Mouse (Mus musculus) brain, adult 2 months (tissue): ENCODE results near the gene Usp27x.

ENCODE experiments used
- DNase-seq: peaks from one replicate; pipeline ENCODE4 v3.0.0; 2011; ENCODE audit warnings: low read depth, low spot score

Gene Usp27x

DNA sequence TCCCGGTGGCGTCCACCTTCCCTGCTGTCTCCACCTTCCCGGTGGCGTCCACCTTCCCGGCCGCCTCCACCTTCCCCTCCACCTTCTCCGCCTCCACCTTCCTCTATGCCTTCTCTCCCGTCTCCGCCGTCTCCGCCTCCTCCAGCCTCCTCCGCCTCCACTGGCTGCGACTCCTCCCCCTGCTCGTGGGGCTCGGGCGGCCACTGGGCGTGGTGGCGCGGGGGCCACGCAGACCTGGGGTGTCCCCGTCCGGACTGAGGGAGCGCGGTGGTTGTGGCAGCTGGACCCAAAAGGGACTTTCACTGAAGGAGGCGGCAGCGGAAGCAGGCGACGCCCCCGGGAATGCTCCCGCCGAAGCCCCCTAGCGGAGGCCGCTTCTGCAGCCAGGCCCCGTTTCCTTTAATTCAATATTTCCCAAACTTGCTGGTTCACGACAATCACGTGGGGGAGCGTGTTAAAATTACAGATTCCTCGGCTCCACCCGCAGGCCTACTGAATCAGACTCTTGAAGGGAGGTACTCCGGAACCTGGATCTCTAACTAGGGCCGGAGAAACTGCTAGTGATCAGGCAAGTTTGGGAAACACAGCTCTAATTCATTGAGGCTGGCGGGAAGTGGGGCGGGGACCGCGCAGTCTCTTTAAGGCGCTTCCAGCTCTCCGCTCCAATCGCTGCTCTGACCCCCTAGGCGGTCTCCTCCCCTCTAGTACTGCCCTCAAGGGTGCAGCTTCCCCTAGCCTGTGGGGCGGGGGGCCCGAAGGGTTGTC is at the start of gene Usp27x:
TSS of gene Usp27x (minus strand) at position 115 of the 765 bp plus-strand sequence.
- DNase-seq = peak; percentile 86

DNA sequence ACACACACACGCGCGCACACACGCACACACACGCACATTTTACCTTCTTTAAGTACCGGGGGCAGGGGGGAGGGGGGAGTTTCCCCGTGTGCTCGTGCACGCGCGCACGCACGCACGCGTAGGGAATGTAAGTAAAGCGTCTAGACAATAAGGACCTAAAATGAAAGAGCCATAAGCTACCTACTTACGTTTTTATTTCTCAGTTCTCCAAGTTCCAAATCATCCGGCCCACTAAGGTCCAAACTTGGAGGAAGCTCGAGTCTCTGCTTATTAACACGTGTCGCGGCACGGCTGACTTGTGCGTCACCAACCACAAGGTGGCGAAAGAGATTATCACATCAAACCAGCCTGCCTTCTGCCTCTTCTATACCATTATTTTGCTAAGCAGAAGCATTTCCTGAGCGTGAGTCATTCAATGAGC is 47.1 kb upstream of the Usp27x start:
- DNase-seq = peak; percentile 86

DNA sequence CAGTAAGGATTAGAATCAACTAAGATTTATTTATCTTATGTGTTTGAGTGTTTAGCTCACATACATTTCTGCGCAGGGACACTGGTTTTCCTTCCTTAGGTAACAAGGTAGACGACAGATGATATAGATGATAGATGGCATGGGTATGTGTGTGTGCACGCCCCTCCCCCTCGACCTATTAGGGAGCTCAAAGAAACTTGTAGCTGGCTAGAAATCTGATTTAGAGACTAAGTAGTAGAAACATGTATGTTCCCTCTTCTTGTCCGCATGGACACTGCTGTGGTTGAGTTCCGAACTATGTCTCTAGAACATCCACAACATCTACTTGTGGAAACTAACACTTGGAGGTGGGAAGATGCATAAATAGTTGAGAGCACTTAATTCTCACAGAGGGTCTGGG is 46.5 kb upstream of the Usp27x start:
- DNase-seq = no peak

DNA sequence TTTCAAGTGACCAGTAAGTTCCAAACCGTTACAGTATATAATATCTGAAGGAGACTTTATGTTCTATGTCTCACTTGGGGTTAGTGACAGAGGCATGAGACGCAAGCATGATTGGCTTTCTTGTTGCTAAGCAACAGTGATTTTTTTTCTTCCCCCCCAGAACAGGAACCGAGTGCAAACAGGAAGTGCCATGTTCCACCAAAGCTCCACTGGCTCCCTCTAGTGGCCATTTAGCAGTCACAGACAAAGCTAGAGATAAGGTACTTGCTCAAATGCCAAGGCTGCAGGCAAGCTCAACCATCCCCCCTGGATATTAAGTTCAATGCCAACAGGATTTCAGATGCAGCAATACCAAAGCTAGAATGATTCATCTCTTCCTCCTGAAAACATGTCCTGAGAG is 45.4 kb upstream of the Usp27x start:
- DNase-seq = peak; percentile 96

DNA sequence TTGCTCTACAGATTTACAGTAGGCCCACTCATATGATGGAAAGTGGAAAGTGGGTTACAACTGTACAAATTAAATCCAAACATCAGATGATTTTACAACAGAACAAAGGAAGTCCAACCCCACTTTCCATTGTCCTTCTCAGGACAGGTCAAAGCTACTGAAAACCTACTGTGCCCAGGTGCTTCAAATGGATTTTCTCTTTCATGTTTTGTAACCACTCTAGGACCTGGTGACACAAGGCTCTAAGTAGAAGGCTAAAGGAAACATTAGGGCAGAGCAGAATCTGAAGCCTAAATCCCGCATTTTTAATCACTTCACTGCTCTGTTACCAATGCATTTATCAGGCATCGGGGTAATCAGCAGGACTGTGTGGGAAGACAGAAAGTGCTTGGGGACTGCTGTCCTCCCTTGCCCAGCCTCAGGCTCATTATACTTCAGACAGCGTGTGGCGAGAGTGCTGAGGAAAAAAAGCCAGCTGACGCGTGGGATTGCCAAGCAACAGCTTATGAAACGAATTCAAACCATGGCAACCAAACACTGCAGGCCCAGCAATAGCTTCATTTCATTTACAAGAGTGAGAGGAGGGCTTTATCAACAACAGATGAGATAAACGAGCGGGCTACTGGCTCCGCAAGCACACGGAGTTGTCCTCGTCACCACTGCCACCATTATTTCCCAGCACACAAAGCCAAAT is 40.7 kb upstream of the Usp27x start:
- DNase-seq = peak; percentile 91

DNA sequence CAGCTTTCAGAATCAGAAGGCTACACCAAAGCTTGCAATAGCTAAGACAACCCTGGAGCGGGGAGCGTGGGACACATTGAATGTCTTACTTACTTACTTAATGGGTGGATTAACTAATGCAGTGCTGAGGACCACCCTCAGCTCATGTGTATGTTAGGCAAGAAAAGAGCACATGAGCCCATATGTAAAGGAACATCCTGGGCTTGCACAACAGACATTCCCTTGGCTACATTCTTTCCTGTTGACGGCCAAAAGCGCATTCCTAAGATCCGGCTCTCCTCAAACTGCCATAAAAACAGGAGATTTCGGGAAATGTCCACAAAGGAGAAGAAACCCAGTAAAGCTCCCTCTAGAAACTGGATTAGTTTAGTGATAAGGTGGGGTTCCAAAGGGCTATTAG is 39.7 kb upstream of the Usp27x start:
- DNase-seq = no peak

DNA sequence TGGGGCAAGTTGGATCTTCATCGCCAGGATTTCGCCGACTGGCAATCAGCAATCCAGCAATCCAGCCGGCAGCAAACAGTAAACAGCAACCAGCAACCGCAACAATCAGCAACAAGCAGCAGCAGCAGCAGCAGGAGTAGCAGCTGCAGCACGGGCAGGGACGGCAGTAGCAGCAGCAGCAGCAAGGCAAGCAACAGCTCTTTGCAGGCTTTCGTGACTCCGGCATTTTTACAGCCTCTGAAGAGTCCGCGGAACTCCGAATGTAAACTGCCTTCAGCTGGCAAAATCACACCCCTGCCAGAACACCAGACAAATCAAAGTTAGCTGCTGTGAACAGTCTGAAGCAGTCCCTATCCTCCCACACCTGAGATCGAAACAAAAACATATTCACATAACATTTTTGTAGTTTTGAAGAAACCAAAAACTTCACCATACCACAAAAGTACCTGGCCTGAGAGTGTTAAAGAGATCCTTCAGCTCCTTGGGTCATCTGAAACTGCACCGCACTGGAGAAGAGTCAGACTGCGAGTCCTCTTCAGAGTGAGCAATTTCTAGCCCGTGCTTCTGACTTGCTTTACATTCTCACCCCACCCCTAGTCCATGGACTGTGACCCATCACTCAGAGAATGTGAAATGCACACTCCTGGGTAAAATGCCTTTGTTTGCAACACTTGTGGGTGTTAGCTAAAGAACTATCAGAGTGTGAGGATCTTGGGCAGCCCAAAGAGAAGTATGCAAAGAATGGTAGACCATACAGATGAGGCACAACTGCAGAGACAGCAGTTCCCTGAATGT is 36.8 kb upstream of the Usp27x start:
- no peak for DNase-seq

DNA sequence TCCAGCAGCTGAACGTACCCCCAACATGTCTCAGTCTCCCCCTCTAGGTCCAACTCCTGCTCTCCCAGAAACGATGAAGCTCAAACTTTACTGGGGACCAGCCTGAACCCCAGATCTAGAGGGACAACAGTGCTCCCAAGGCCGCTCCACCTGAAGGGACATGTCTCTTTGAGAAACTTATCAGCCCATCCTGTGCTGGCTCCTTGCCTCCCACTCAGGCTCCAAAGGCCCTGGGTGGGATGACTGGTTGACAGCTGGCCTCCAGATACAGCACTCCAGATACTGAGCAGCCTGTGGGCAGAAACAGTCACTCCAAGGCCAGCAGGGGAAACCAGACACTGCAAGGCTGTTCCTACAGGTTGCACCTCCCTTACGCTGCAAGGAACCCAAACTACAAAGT is 956 bp upstream of the Usp27x start:
- DNase-seq = peak; percentile 1

DNA sequence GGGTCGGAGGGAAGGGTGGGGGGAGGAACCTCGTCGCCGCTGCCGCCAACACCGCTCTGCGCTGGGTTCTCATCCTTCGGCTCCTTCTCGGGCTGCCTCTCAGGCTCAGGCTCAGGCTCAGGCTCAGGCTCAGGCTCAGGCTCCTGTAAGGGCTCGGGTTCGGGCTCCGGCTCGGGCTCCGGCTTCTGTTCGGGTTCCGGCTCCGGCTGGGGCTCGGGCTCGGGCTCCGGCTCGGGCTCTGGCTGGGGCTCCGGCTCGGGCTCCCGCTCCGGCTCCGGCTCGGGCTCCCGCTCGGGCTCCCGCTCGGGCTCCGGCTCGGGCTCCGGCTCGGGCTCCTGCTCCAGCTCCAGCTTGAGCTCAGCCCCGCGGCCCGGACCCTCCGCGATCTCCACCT is 311 bp downstream of the Usp27x start:
- DNase-seq = peak; percentile 10

DNA sequence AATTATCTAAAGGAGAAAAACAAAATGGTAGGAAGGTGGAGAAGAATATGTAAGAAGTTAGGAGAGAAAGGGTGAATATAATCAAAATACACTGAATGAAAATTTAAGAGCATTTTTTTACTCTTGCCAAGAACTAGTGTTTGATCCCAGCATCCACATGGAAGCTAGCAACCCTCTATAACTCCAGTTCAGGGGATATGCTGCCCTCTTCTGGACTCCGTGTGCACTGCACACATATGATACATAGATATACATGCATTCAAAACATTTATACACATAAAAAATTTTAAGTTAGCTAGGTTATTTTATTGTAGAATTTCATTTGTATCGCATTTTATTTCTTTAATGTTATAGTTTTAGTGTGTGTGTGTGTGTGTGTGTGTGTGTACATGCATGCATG is 50.2 kb downstream of the Usp27x start:
- DNase-seq = no peak

DNA sequence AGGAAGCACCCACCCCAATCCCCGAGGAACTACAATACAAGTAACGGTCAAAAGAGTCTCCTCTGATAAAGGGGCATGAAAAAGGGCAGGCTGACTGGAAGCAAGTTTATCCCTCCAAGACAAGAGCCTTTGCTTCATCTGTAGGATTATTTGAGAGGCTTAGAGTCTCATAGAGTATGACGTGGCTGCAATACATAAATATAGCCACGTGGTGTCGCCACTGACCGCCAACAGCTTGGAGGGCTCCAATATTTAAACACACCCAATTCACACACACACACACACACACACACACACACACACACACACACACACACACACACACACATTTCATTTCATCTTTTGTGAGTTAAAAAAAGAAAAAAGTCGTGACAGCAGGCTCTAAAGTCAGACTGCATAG is 53.3 kb downstream of the Usp27x start:
- DNase-seq = peak; percentile 73
